Mouse (Mus musculus) left cerebral cortex, postnatal 14 days (tissue): ENCODE results near the gene Acnat1. TPM values are rescaled to one million over a fixed set of nuclear protein-coding genes. Genes with fewer than 3 reads are reported as not detected.
A peak's percentile ranks its signal among the peaks of the same experiment; 100 is the strongest.
"Not testable (repeated sequence)": the region's sequence is repeated elsewhere in the genome, so short reads cannot be mapped to it uniquely, and the experiment has no call there.

Experiments used
- DNase-seq, 2 experiments: peaks; one replicate each; pipeline ENCODE4 v3.0.0; 2021 to 2022; ENCODE audit warnings: low spot score in 2 of 2, mixed read lengths in 1 of 2
- intact Hi-C: fragments of 180-260 bp; cut with DNase I; formaldehyde crosslinking; loops from one replicate; pipeline ENCODE4 v1.15.1; 2025
- long read RNA-seq, 2 experiments: library from polyadenylated mRNA; stranded (forward); transcript quantifications; one replicate each; pipeline ENCODE4 v2.0.0; 2021
- total RNA-seq, 2 experiments: library from RNA; stranded (reverse); gene quantifications; 2 replicates each; pipeline ENCODE4 v1.2.3; 2021

Gene Acnat1
- 1 to 10 TPM; 1.1 to 1.3 TPM for total RNA-seq
- long read RNA-seq, experiment 1, result 0 reads
- long read RNA-seq, experiment 2, result 0 reads

DNA sequence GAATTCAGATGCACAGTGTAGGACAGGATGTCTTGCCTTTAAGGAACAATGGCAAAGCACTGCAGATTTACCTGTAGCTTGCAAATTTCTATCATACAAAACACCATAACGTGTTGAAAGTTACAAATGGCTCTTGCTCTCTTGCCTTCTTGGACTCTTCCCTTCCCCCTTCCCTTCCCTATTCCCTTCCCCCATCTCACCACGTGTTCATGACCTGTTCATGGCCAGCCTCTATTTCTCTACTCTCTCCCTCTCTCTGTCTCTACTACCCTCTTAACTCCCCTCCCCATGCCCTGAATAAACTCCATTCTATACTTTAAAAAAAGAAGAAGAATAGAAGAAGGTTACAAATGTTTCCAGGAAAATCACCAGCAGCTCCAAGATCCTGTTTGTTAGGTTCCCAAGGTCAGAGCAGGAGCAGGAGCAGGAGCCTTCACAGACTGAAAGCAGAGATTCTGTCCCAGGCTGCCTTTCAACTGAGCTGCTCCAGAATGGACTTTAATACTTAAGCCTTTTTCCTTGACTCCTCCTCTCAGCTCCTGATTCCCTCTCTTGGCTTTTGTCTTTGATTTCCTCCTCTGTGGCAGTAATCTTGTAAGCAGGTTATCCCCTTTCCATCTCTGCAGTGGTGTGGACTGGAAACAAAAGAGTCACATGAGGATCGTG is at the start of gene Acnat1:
Acnat1 (minus strand) TSS at position 478 of the 666 bp plus-strand sequence.
- intact Hi-C loops, result no loop called here
- DNase-seq, result no peak

DNA sequence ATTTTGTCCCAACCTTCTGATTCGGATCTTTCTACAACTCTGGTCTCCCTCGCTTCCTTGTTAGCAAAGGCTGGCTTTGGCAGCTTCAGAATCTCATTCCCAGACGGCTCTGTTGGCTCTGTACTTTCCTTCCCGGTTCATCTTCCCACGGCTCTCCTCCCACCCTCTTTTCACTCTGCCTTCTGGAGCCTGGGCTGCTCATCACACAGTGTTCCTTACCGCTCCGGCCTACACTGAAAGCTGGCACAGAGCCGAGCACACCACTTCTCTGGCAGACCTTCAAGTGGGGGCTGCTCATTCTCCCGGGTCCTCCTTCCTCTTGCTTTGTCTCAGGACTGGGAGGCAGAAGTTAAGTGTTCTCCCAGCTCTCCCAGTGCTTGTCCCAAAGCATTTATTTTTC is 48.9 kb upstream of the Acnat1 start:
- intact Hi-C loops, result no loop called here
- peak; percentile 85 for DNase-seq

GRCm38 (mm10) chr4:49521346-49521745 is 47.6 kb upstream of the Acnat1 start:
- no peak for DNase-seq
- intact Hi-C loops, result loop anchor here (2.0 kb wide), 1 partner anchor 831 kb away; no protein-coding TSS in a partner anchor

DNA sequence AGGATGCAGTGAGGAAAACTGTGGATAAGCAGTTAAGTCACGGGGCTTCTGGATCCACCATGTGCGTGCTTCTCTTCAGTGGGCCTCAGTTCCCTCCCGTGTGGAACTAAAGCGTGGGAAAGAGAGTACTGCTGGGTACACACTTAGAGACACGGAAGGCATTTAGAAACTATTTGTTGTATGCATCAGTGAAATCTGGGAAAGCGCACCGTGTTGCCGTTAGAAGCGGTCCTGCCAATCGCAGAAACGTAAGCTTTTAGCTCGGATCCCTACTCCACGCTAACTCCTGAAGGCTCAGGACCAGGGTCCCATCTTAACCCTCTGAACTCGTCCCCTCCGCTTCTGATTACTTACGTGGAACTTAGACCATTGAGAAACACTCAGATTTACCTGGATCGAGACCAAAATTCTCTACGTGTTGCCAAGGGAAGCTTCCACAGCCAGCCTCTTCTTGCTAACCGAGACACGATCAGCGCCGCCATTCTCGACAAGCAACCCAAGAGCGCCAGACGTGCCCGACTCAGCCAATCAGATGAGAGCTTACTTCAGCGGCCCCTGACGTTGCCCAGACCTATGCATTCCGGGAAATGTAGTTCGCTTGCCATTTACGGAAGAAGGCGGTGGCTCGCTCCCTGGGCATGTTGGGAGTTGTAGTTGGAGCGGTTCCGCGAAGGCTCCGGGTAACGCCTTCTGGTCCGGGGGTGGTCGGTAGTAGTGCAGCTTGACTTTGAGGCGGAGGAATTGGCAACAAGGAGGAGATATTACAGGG is 47.0 kb upstream of the Acnat1 start, which contains the start of the genes Mrpl50 and Zfp189:
Mrpl50 (minus strand) TSS at position 522 of the 769 bp plus-strand sequence.
Zfp189 (plus strand) TSS at position 605 of the 769 bp plus-strand sequence.
- intact Hi-C loops, result loop anchor here (2.0 kb wide), 1 partner anchor 830 kb away; no protein-coding TSS in a partner anchor
- peak; percentile 97 to 98 for DNase-seq

GRCm38 (mm10) chr4:49519476-49519875 is 45.8 kb upstream of the Acnat1 start:
- intact Hi-C loops, result no loop called here
- DNase-seq, result no peak

GRCm38 (mm10) chr4:49514441-49514840 is 40.7 kb upstream of the Acnat1 start:
- no peak for DNase-seq
- intact Hi-C loops, result no loop called here

GRCm38 (mm10) chr4:49512636-49513035 is 38.9 kb upstream of the Acnat1 start:
- DNase-seq, result no peak
- intact Hi-C loops, result no loop called here

- DNase-seq, intact Hi-C loops: not testable (repeated sequence)
These were observed 36.6 kb upstream of the Acnat1 start for GRCm38 (mm10) chr4:49510236-49510835.

DNA sequence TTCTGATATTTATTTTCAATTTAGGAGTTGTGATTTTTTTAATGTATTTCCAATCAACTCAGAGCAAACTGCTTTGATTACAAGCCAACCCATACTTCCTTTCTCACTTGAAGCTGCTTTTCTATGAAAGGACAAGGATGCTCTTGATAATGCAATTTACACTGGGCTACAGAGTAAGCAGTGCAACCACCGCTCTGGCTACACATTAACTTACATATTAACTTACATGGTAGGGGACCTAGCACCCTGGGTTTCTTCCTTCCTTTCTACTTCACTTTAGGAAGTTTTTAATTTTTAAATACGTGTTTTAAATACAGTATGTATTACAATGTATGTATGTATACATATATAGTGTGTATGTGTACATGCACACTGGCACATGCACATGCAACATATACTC is 35.5 kb upstream of the Acnat1 start:
- no peak for DNase-seq
- intact Hi-C loops, result no loop called here

DNA sequence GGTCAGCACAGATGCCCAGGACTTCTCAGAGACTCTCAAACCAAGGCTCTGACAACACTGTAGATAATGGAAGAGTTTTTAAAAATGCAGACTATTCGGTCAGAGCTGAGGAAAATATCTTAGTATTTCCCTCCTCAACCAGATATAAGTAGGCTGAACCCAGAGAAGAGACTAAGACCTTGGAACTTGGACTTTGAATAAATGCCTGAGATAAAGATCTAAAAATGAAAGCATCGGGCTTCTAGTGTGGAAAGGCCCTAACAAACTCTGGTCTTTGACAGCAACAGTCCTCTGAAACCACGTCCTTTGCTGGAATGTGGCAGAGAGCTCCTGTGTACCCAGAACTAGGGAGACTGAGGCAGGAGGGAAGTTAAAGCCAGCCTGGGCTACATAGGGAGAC is 32.7 kb upstream of the Acnat1 start, which contains the start of gene Baat:
Baat (minus strand) TSS at position 172 of the 400 bp plus-strand sequence.
- DNase-seq, result no peak
- intact Hi-C loops, result no loop called here

DNA sequence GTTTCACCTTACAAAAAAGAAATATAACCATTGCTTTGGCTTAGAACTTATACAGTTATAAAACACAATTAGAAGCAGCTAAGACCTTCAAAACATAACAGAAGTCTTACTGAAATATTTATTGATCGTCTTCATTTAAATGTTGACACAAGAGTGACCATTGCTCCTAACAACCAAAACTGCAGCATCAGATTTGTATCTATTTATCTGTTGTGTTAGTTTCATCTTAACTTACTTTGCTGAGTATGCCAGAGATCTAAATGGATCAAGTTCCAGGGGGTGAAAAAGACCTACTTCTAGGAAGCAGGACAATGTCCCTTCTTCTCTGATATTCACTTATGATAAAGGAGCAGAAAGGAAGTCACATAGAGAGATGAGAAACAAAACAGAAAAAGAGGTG is 29.9 kb upstream of the Acnat1 start:
- no peak for DNase-seq
- intact Hi-C loops, result no loop called here

DNA sequence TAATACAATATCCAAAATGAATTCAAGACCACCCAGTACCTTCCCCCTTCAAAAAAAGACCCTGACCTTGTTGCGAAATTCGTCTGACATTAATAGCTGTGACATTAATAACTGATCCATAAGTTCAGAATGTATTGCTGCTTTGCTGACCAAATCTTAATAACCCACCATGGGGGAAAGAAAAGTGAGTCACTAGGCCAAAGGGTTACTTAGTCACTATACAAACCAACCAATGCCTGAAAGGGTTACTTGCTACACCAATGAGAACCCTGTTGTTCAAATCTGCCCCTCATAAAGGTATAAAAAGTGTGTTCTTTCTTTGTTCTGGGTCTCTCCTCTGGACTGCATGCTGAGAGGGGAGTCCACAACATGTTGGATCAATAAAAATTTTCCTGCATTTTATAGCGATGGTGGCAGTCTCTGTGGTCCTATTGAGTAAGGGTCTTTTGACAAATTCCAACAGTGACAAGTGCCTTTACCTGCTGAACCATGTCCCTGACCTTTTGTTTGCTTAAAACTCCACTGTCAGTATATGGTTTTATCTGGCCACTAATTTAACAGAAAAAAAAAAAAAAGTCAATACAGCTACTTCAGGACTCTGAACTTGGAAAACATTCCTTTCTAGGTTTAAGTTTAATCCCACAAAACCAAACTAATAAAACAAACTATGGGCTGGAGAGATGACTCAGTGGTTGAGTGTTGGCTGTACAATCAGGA is 12.4 kb upstream of the Acnat1 start:
- DNase-seq, intact Hi-C loops: not testable (repeated sequence)

GRCm38 (mm10) chr4:49485442-49485841 is 11.7 kb upstream of the Acnat1 start:
- intact Hi-C loops, result no loop called here
- no peak for DNase-seq

- intact Hi-C loops, result no loop called here
- no peak for DNase-seq
These were observed 7.2 kb upstream of the Acnat1 start for GRCm38 (mm10) chr4:49480896-49481295.

- intact Hi-C loops, result no loop called here
- no peak for DNase-seq
These were observed 6.5 kb upstream of the Acnat1 start for GRCm38 (mm10) chr4:49480104-49480760.

DNA sequence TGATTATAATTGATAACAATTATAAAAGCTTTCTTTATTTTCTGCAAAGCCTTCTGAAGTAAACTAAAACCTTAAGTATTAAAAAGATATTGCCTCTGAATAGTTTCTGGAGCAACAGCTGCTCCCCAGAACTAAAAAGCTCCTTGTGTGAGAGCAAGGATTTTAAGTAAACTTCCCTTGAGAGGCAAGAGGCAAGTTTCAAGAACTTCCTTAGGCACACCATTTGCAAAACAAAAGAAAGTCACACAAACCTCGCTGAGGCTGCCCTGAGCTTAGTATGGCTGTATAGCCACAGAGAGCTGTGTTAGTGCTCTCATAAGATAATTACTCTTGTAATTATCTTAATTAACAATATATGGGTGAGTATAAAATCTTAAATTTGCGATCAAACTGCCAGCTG is 5.3 kb upstream of the Acnat1 start:
- intact Hi-C loops, DNase-seq: not testable (repeated sequence)

DNA sequence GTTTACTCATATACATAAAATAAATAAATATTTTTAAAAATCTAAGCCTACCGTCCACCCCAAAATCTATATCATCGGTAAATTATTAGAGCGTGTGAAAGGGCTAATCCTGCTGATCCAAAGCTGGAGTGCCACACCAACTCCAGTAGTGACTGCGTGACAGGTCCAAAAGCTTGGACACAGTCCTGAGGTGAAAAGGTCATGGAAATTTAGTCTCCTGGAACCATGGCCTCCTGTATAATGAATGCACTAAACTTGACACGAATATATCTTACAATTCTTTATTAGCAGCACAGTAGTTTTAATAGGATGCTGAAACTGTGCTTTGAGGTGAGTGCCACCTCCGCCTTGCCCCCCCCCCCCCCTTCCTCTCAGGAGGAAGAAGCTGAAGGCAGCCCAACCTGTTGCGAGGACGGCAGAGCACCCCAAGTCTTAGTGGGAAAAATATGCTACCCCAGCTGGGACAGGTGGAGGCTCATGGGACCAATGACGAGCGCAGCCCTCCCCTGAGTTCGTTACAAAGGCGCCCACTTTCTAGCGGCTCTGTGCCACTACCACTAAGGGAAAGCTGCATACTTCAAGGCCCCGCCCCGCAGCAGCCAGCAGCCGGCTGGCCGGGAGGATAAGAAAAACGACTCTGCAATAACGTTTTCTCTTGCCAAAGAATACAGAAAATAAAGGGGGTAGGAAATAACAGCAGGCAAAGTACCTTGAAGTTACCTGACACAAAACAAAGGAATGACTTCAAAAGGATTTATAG is 4.6 kb upstream of the Acnat1 start:
- no peak for DNase-seq
- intact Hi-C loops, result no loop called here

GRCm38 (mm10) chr4:49474583-49474982 is 871 bp upstream of the Acnat1 start:
- DNase-seq, result no peak
- intact Hi-C loops, result no loop called here
